Mouse (Mus musculus): ENCODE measurements around the gene Zfp26. TPM values are rescaled to one million over a fixed set of nuclear protein-coding genes. Genes with fewer than 3 reads are reported as not detected.

Gene Zfp26
- total and polyA plus RNA-seq, 2 experiments from 2014 or later = 9.3 to 20.5 TPM

DNA sequence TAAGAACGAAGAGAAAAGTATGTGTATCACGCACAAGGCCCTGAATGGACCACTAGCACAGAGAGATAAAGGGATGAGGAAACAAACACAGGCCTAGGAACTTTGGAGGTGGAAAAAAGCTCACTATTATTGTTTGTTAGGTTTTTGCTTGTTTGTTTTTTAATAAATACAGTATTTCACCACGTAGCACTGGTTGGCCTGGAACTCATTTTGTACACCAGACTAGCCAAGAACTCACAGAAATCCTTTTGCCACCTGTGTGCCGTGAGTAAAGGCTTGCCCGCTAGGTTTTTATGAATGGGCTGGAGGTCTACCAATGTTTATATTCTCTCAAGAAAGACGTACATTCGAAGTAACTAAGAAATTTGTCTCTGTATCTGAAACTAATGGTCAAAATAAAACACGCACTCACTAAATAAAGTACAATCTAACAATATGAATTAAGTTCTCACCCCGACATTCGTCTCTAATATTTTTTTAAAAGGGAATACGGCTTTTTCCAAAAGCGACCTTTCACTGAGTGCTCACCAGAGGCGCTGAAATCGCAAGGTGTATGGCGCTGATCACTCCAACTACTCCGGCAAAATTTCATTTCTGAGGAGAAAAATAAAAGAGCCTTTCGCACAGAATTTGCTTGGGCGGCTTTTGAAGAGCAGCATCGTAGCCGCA is 32.0 kb upstream of the Zfp26 start:
- H3K36me3 ChIP-seq (ENCODE audit: insufficient read depth, low read length) = peaks cover 8% of the 10 kb centered on the region
- no peaks in the 10 kb centered on the region for H3K9me3 ChIP-seq (ENCODE audit: low read length)
- TF ChIP-seq CTCF (IDR thresholded peaks at IDR 0.05) = no peak
- H3K4me2 ChIP-seq (ENCODE audit: low read depth, low read length, poor library complexity, severe bottlenecking) = peak overlapping the region; percentile 70
- WGBS = 11% methylated on average over 20 of the region's 20 CpGs
- DNase-seq (ENCODE audit: low spot score) = peak; percentile 8
- ATAC-seq (ENCODE audit: low FRiP score) = no peak
- H3K27ac ChIP-seq (ENCODE audit: low read depth, low read length) = peak overlapping the region; percentile 98
- H3K4me3 ChIP-seq (ENCODE audit: low read depth, low read length) = peak overlapping the region; percentile 82
- H3K9ac ChIP-seq (replicated peaks; ENCODE audit: low read length, poor library complexity, severe bottlenecking) = peak overlapping the region; percentile 91
- no peaks in the 10 kb centered on the region for H3K27me3 ChIP-seq (ENCODE audit: insufficient read depth, low read length)
- peaks cover 4% of the 10 kb centered on the region; the same call in 1 of the 2 replicates for H3K4me1 ChIP-seq (ENCODE audit: insufficient read depth, low read length)

GRCm38 (mm10) chr9:20489536-20489935 is 29.6 kb upstream of the Zfp26 start:
- TF ChIP-seq CTCF (IDR thresholded peaks at IDR 0.05) = no peak
- no peak overlapping the region for H3K9ac ChIP-seq (replicated peaks; ENCODE audit: low read length, poor library complexity, severe bottlenecking)
- peaks cover 12% of the 10 kb centered on the region; the same call in 1 of the 2 replicates for H3K36me3 ChIP-seq (ENCODE audit: insufficient read depth, low read length)
- H3K4me2 ChIP-seq (ENCODE audit: low read depth, low read length, poor library complexity, severe bottlenecking) = no peak overlapping the region
- H3K27ac ChIP-seq (ENCODE audit: low read depth, low read length) = no peak overlapping the region
- no peaks in the 10 kb centered on the region for H3K27me3 ChIP-seq (ENCODE audit: insufficient read depth, low read length)
- WGBS = 96% methylated on average over 5 of the region's 5 CpGs
- H3K9me3 ChIP-seq (ENCODE audit: low read length) = no peaks in the 10 kb centered on the region
- H3K4me3 ChIP-seq (ENCODE audit: low read depth, low read length) = no peak overlapping the region
- no peak for DNase-seq (ENCODE audit: low spot score)
- no peak for ATAC-seq (ENCODE audit: low FRiP score)
- H3K4me1 ChIP-seq (ENCODE audit: insufficient read depth, low read length) = peaks cover 4% of the 10 kb centered on the region; the same call in 1 of the 2 replicates

- DNase-seq (ENCODE audit: low spot score) = no peak
- Histone ChIP-seq H3K27me3 (ENCODE audit: insufficient read depth, low read length) (no peaks in the 10 kb centered on the region), H3K27ac (ENCODE audit: low read depth, low read length) (no peak overlapping the region), H3K4me2 (ENCODE audit: low read depth, low read length, poor library complexity, severe bottlenecking) (no peak overlapping the region), H3K36me3 (ENCODE audit: insufficient read depth, low read length) (peaks cover 37% of the 10 kb centered on the region), H3K9me3 (ENCODE audit: low read length) (no peaks in the 10 kb centered on the region), H3K4me3 (ENCODE audit: low read depth, low read length) (no peak overlapping the region), H3K9ac (replicated peaks; ENCODE audit: low read length, poor library complexity, severe bottlenecking) (no peak overlapping the region), H3K4me1 (ENCODE audit: insufficient read depth, low read length) (no peaks in the 10 kb centered on the region)
- 76% methylated on average over 5 of the region's 5 CpGs for WGBS
- ATAC-seq (ENCODE audit: low FRiP score) = no peak
- no peak for TF ChIP-seq CTCF (IDR thresholded peaks at IDR 0.05)
These were observed 19.4 kb upstream of the Zfp26 start for GRCm38 (mm10) chr9:20479396-20479795.

- Histone ChIP-seq H3K4me2 (ENCODE audit: low read depth, low read length, poor library complexity, severe bottlenecking) (no peak overlapping the region), H3K4me1 (ENCODE audit: insufficient read depth, low read length) (no peaks in the 10 kb centered on the region), H3K27me3 (ENCODE audit: insufficient read depth, low read length) (no peaks in the 10 kb centered on the region), H3K36me3 (ENCODE audit: insufficient read depth, low read length) (peaks cover 53% of the 10 kb centered on the region), H3K9me3 (ENCODE audit: low read length) (no peaks in the 10 kb centered on the region), H3K4me3 (ENCODE audit: low read depth, low read length) (no peak overlapping the region), H3K27ac (ENCODE audit: low read depth, low read length) (no peak overlapping the region), H3K9ac (replicated peaks; ENCODE audit: low read length, poor library complexity, severe bottlenecking) (no peak overlapping the region)
- WGBS = 100% methylated on average over 1 of the region's 1 CpGs
- no peak for DNase-seq (ENCODE audit: low spot score)
- TF ChIP-seq CTCF (IDR thresholded peaks at IDR 0.05) = no peak
- ATAC-seq (ENCODE audit: low FRiP score) = no peak
These were observed 16.7 kb upstream of the Zfp26 start for GRCm38 (mm10) chr9:20476632-20477031.

- no peaks in the 10 kb centered on the region for H3K27me3 ChIP-seq (ENCODE audit: insufficient read depth, low read length)
- no peak overlapping the region for H3K4me3 ChIP-seq (ENCODE audit: low read depth, low read length)
- H3K9me3 ChIP-seq (ENCODE audit: low read length) = no peaks in the 10 kb centered on the region
- no peak overlapping the region for H3K4me2 ChIP-seq (ENCODE audit: low read depth, low read length, poor library complexity, severe bottlenecking)
- H3K27ac ChIP-seq (ENCODE audit: low read depth, low read length) = no peak overlapping the region
- WGBS = 55% methylated on average over 7 of the region's 7 CpGs
- peak; percentile 89 for TF ChIP-seq CTCF (IDR thresholded peaks at IDR 0.05)
- H3K36me3 ChIP-seq (ENCODE audit: insufficient read depth, low read length) = peaks cover 29% of the 10 kb centered on the region
- no peaks in the 10 kb centered on the region for H3K4me1 ChIP-seq (ENCODE audit: insufficient read depth, low read length)
- peak; percentile 75; the same call in 1 of the 2 replicates for ATAC-seq (ENCODE audit: low FRiP score)
- peak; percentile 86 for DNase-seq (ENCODE audit: low spot score)
- no peak overlapping the region for H3K9ac ChIP-seq (replicated peaks; ENCODE audit: low read length, poor library complexity, severe bottlenecking)
These were observed 6.9 kb upstream of the Zfp26 start for GRCm38 (mm10) chr9:20466761-20467442.

GRCm38 (mm10) chr9:20453647-20454046 is 6.3 kb downstream of the Zfp26 start:
- no peak for DNase-seq (ENCODE audit: low spot score)
- no peaks in the 10 kb centered on the region for H3K27me3 ChIP-seq (ENCODE audit: insufficient read depth, low read length)
- WGBS = 92% methylated on average over 4 of the region's 4 CpGs
- no peak overlapping the region for H3K4me2 ChIP-seq (ENCODE audit: low read depth, low read length, poor library complexity, severe bottlenecking)
- peaks cover 22% of the 10 kb centered on the region; the same call in 1 of the 2 replicates for H3K36me3 ChIP-seq (ENCODE audit: insufficient read depth, low read length)
- no peak overlapping the region for H3K9ac ChIP-seq (replicated peaks; ENCODE audit: low read length, poor library complexity, severe bottlenecking)
- no peak overlapping the region for H3K4me3 ChIP-seq (ENCODE audit: low read depth, low read length)
- H3K27ac ChIP-seq (ENCODE audit: low read depth, low read length) = no peak overlapping the region
- H3K4me1 ChIP-seq (ENCODE audit: insufficient read depth, low read length) = 0 out of 2 replicates have a peak, but pooled peaks cover under 1% of the 10 kb centered on the region
- no peaks in the 10 kb centered on the region for H3K9me3 ChIP-seq (ENCODE audit: low read length)
- no peak for TF ChIP-seq CTCF (IDR thresholded peaks at IDR 0.05)
- ATAC-seq (ENCODE audit: low FRiP score) = no peak
